15 mouse cellular contexts compared by ENCODE assay signal in genomic region chr11:74485435-74486217, GRCm38 (mm10).
A peak's percentile ranks its signal among the peaks of the same experiment; 100 is the strongest.
DNase-seq lines count a peak whose midpoint lies in the region; ATAC-seq and TF ChIP-seq lines count a peak whose summit lies in the region.
"Had no signal": no experiment of that assay in that cellular context is flagged by ENCODE, and none has a peak within 500 bp of the region (broad histone marks: within the 10 kb centered on the region; RNA-seq: fewer than 3 reads in every experiment).

No protein-coding gene starts in this region.

- no peaks in the 10 kb centered on the region for H3K36me3 ChIP-seq in lung, postnatal 0 days (ENCODE audit: insufficient read depth, low read length)
- H3K36me3 ChIP-seq: forebrain, embryonic 10.5 days had no signal

- no peaks in the 10 kb centered on the region for H3K9me3 ChIP-seq in lung, postnatal 0 days (ENCODE audit: low read length)
- H3K9me3 ChIP-seq: forebrain, embryonic 10.5 days had no signal

- H3K4me2 ChIP-seq in lung, postnatal 0 days (replicated peaks; ENCODE audit: low read depth, low read length) = no peak overlapping the region
- H3K4me2 ChIP-seq: liver, embryonic 11.5 days had no signal

- 80% methylated on average over 7 of the region's 7 CpGs for WGBS in lung, postnatal 0 days

- no peak overlapping the region for H3K27ac ChIP-seq in lung, postnatal 0 days (ENCODE audit: low read length)
- H3K27ac ChIP-seq: forebrain, embryonic 10.5 days had no signal

- no peak overlapping the region for H3K4me3 ChIP-seq in lung, postnatal 0 days (ENCODE audit: low read depth, low read length)
- H3K4me3 ChIP-seq: forebrain, embryonic 10.5 days had no signal

- no peak overlapping the region for H3K9ac ChIP-seq in lung, postnatal 0 days (replicated peaks; ENCODE audit: low read depth)

- no peaks in the 10 kb centered on the region for H3K4me1 ChIP-seq in lung, postnatal 0 days (ENCODE audit: insufficient read depth, low read depth, low read length)
- H3K4me1 ChIP-seq: forebrain, embryonic 10.5 days had no signal

- TF ChIP-seq EP300 in lung, postnatal 0 days (IDR thresholded peaks at IDR 0.05) = no peak

- DNase-seq in gastrocnemius, postnatal 25 days = peak; percentile 16
- no peak for DNase-seq in gastrocnemius, postnatal 4 days (ENCODE audit: low spot score in 2 of 2)
- peak; percentile 24 for DNase-seq in lung, postnatal 0 days (ENCODE audit: low spot score)
- DNase-seq in lung, postnatal 25 days (ENCODE audit: low spot score) = no peak
- DNase-seq in layer of hippocampus, adult 9-10 months (ENCODE audit: low spot score) = peak; percentile 42
- DNase-seq in retina, embryonic 14.5 days (ENCODE audit: low spot score) = no peak
- DNase-seq in MN1 (ENCODE audit: low spot score) = no peak
- DNase-seq: cerebellum, adult 9-11 months; kidney, adult 11 months; kidney, postnatal 36 days; lung, postnatal 4 days; midbrain, embryonic 14.5 days; thymus, postnatal 25 days had no signal

- TF ChIP-seq CTCF in lung, postnatal 0 days (IDR thresholded peaks at IDR 0.05) = no peak

- ATAC-seq in lung, postnatal 0 days = 0 out of 2 replicates have a peak, but pooled peaks have one; percentile 22

- H3K27me3 ChIP-seq in lung, postnatal 0 days (replicated peaks; ENCODE audit: insufficient read depth, low read length) = no peaks in the 10 kb centered on the region

Comparison
In these comparisons a context has a peak if more than half of its experiments do, and no peak if none do; other contexts are left out.
1. DNase-seq: peak in gastrocnemius, postnatal 25 days (single experiment), lung, postnatal 0 days (single experiment) and layer of hippocampus, adult 9-10 months (single experiment); none in gastrocnemius, postnatal 4 days (0 of 2), lung, postnatal 25 days (single experiment), retina, embryonic 14.5 days (single experiment) and MN1 (single experiment).